Mouse (Mus musculus) kidney, adult 2 months (tissue): ENCODE measurements around the gene Ncmap. TPM values are rescaled to one million over a fixed set of nuclear protein-coding genes. Genes with fewer than 3 reads are reported as not detected.

Experiments used
- DNase-seq: peaks from one replicate; pipeline ENCODE4 v3.0.0; 2021
- H3K27ac ChIP-seq: fragments of 200-500 bp; 2 replicates; pipeline ENCODE4 v1.5.1; 2012; ENCODE audit warnings: low read depth, low read length, control low read depth, inconsistent platforms; ENCODE audit not compliant: insufficient read depth
- H3K27me3 ChIP-seq: fragments of 200-500 bp; replicated peaks from 2 replicates; pipeline ENCODE4 v1.6.1; 2012; ENCODE audit warnings: mild to moderate bottlenecking, moderate library complexity, low read length, inconsistent platforms; ENCODE audit not compliant: control insufficient read depth, insufficient read depth
- H3K36me3 ChIP-seq: fragments of 200-500 bp; 2 replicates; pipeline ENCODE4 v1.6.1; 2012; ENCODE audit warnings: mild to moderate bottlenecking, moderate library complexity, low read length, inconsistent platforms; ENCODE audit not compliant: control insufficient read depth, insufficient read depth
- H3K4me1 ChIP-seq: fragments of 200-500 bp; 2 replicates; pipeline ENCODE4 v1.6.1; 2011; ENCODE audit warnings: low read length; ENCODE audit not compliant: control insufficient read depth, insufficient read depth
- H3K4me3 ChIP-seq: fragments of 200-500 bp; 2 replicates; pipeline ENCODE4 v1.5.1; 2011; ENCODE audit warnings: mild to moderate bottlenecking, low read depth, low read length, control low read depth; ENCODE audit not compliant: insufficient read depth
- CTCF ChIP-seq: fragments of 200-500 bp; conservative IDR thresholded peaks from 2 replicates; pipeline ENCODE4 v1.5.1; 2011; ENCODE audit warnings: low read depth, mild to moderate bottlenecking, control low read depth, low read length, moderate library complexity, mixed read lengths; ENCODE audit not compliant: insufficient read depth, insufficient read length
- POLR2A ChIP-seq: fragments of 200-500 bp; IDR thresholded peaks from one replicate; pipeline ENCODE4 v1.6.1; 2011; ENCODE audit warnings: low read depth, low read length, control low read depth
- WGBS: fragments of 180-500 bp; shearing (Covaris S2); methylation state at CpG from one replicate; pipeline ENCODE4 v1.1.7; 2018; 5-methylcytosine and 5-hydroxymethylcytosine counted together
- polyA plus RNA-seq: library from polyadenylated mRNA; depleted of rRNA; stranded (reverse); fragments of >200 nt; gene quantifications from 2 replicates; pipeline ENCODE4 v1.2.3, GENCODE M21; 2012; rRNA removed

Ncmap gene
- polyA plus RNA-seq, 1 experiment, result 0.88 TPM

DNA sequence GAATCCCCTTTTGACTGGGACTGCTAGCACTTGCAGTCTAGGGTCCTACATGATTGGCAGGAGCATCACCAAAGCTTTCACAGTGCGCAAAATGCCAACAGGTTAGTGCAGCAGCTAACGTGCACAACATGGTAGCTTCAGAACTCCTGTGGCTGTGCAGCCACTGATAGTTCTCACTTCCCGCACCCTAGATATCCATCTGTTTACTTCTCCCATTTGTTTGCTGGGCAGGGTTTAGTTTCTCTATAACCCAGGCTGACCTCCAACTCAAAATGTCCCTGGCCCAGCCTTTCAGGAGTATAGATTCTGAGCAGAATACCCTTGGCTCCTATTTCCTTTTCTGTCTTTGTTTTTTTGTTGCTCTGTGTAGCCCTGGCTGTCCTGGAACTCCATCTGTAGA lies 71.6 kb downstream of the Ncmap start:
- WGBS, result 92% methylated on average over 3 of the region's 3 CpGs
- no peaks in the 10 kb centered on the region for H3K4me1 ChIP-seq

DNA sequence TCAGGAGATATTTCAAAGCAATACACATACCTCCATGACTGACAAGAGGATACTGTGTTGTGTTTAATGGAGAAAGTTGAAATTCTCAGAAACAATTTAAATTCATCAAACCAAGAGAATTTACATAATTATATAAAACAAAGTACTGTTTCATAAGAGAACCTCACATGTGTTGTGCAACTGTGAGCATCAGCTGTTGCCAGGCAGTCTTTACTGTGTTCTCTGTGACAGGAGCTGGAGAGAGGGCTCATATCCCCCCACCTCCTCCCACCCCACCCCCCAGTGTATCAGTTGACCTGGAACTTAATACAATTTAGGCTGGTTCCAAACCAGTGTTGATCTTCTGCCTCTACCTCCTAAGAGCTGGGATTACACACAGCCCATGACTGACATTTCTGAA lies 72.0 kb downstream of the Ncmap start:
- no peak overlapping the region for H3K4me3 ChIP-seq
- no peaks in the 10 kb centered on the region for H3K4me1 ChIP-seq
- H3K27ac ChIP-seq, result no peak overlapping the region
- no peak for DNase-seq
- TF ChIP-seq CTCF (no peak), POLR2A (no peak)
- H3K27me3 ChIP-seq, result no peaks in the 10 kb centered on the region
- H3K36me3 ChIP-seq, result peaks cover 15% of the 10 kb centered on the region

More for the DNA sequence above, 71.6 kb downstream of the Ncmap start:
- Histone ChIP-seq H3K4me3 (no peak overlapping the region), H3K27me3 (no peaks in the 10 kb centered on the region), H3K36me3 (peaks cover 17% of the 10 kb centered on the region), H3K27ac (no peak overlapping the region)
- TF ChIP-seq CTCF, result no peak
- no peak for TF ChIP-seq POLR2A
- DNase-seq, result no peak

DNA sequence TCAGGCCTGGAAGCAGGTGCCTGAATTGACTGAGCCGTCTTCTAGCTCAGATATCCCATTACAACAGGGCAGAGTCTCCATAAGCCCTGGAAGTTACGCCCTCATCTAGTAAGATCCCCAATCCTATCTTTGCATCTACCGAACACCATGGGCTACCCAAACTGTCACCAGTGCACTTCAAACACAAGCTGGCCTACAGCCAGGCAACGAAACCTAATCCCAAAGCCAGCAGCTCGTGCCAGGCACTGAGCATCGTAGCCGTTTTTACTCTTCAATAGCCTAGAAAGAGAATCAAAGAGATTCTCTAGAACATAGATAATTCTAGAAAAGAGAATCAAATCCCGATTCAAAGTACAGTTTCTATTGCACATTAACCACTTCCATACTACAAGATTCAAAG lies 75.0 kb downstream of the Ncmap start:
- H3K27me3 ChIP-seq, result no peaks in the 10 kb centered on the region
- H3K27ac ChIP-seq, result no peak overlapping the region
- no peak for DNase-seq
- WGBS, result 70% methylated on average over 8 of the region's 8 CpGs
- no peaks in the 10 kb centered on the region for H3K4me1 ChIP-seq
- H3K4me3 ChIP-seq, result no peak overlapping the region
- TF ChIP-seq POLR2A (no peak), CTCF (no peak)
- H3K36me3 ChIP-seq, result peaks cover 12% of the 10 kb centered on the region; the same call in 1 of the 2 replicates

Other genes starting within 250 kb of the Ncmap start
- gene Clic4, start 125.4 kb downstream of the Ncmap start, polyA plus RNA-seq, result 86.6 and 91.1 TPM in 2 replicates
- gene Srrm1, start 44.9 kb downstream of the Ncmap start, polyA plus RNA-seq, result 17.1 and 21.6 TPM in 2 replicates
- gene Rcan3, start 35.6 kb upstream of the Ncmap start, polyA plus RNA-seq, result 13.2 and 13.4 TPM in 2 replicates
- gene Stpg1, start 96.6 kb upstream of the Ncmap start, polyA plus RNA-seq, result 0.24 and 0.41 TPM in 2 replicates
- gene Nipal3, start 96.8 kb upstream of the Ncmap start, polyA plus RNA-seq, result 31.0 and 38.8 TPM in 2 replicates
- gene Grhl3, start 175.4 kb upstream of the Ncmap start, polyA plus RNA-seq, result 0.28 and 0.49 TPM in 2 replicates